Mouse (Mus musculus) midbrain, embryonic 15.5 days (tissue): ENCODE results near the gene Zfp385c. TPM values are rescaled to one million over a fixed set of nuclear protein-coding genes. Genes with fewer than 3 reads are reported as not detected.

Experiments
- ATAC-seq: fragments of 200-750 bp; cut with Nextera tagmentation; replicated peaks from 2 replicates; pipeline ENCODE4 v1.8.0; 2017; ENCODE audit warnings: moderate TSS enrichment
- H3K27ac ChIP-seq: fragments of 300-500 bp; sonication (generic); 2 replicates; pipeline ENCODE4 v1.5.1; 2015; ENCODE audit warnings: mild to moderate bottlenecking, inconsistent platforms
- H3K27me3 ChIP-seq: fragments of 300-500 bp; sonication (generic); replicated peaks from 2 replicates; pipeline ENCODE4 v1.6.1; 2015; ENCODE audit warnings: inconsistent platforms
- H3K36me3 ChIP-seq: fragments of 300-500 bp; sonication (generic); replicated peaks from 2 replicates; pipeline ENCODE4 v1.6.1; 2015; ENCODE audit warnings: inconsistent platforms
- H3K4me1 ChIP-seq: fragments of 300-500 bp; sonication (generic); 2 replicates; pipeline ENCODE4 v1.6.1; 2015; ENCODE audit warnings: inconsistent platforms
- H3K4me2 ChIP-seq: fragments of 300-500 bp; sonication (generic); 2 replicates; pipeline ENCODE4 v1.6.1; 2015; ENCODE audit warnings: inconsistent platforms, mild to moderate bottlenecking, moderate library complexity
- H3K4me3 ChIP-seq: fragments of 300-500 bp; sonication (generic); 2 replicates; pipeline ENCODE4 v1.5.1; 2015; ENCODE audit warnings: mild to moderate bottlenecking, inconsistent platforms
- H3K9ac ChIP-seq: fragments of 300-500 bp; sonication (generic); 2 replicates; pipeline ENCODE4 v1.6.1; 2015; ENCODE audit warnings: mild to moderate bottlenecking, inconsistent platforms
- H3K9me3 ChIP-seq: fragments of 300-500 bp; sonication (generic); 2 replicates; pipeline ENCODE4 v1.6.1; 2016; ENCODE audit warnings: inconsistent platforms
- WGBS: fragments of 180-500 bp; shearing (Covaris S2); methylation state at CpG from one replicate; pipeline ENCODE4 v1.1.7; 2015; ENCODE audit warnings: mixed read lengths; 5-methylcytosine and 5-hydroxymethylcytosine counted together
- polyA plus RNA-seq: library from polyadenylated mRNA; unstranded; fragments of >200 nt; fragmentation: Nextera tagmentation; extraction: Ambion mirVana; gene quantifications from 2 replicates; pipeline ENCODE4 v1.2.1, GENCODE M21; 2015

Zfp385c gene
- polyA plus RNA-seq, 1 experiment from 2014 or later, result 0.99 TPM

DNA sequence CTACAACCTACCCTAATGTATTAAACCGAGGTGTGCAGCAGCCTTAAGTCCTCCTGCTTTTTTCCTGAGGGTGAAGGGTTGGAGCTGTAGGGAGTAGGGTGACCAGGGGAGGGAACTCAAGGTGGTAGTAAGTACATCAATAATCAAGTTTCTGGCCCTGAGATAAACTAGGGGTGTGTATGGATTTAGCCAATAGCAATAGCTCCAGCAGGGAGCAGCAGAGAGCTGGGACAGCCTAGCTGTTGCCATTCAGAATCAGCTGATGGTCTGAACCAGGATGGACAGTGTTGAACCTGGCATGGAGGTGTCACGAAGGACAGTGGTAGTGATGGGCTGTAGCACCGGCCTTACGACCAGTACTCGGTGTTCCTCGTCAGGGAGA, 22.3 kb upstream of the Zfp385c start:
- Histone ChIP-seq H3K36me3 (peaks cover 27% of the 10 kb centered on the region), H3K4me1 (peaks cover 21% of the 10 kb centered on the region), H3K27me3 (no peaks in the 10 kb centered on the region), H3K4me3 (no peak overlapping the region), H3K27ac (no peak overlapping the region), H3K4me2 (no peak overlapping the region), H3K9me3 (no peaks in the 10 kb centered on the region), H3K9ac (peak overlapping the region; percentile 6; the same call in 1 of the 2 replicates)
- no peak for ATAC-seq
- 51% methylated on average over 6 of the region's 6 CpGs for WGBS

DNA sequence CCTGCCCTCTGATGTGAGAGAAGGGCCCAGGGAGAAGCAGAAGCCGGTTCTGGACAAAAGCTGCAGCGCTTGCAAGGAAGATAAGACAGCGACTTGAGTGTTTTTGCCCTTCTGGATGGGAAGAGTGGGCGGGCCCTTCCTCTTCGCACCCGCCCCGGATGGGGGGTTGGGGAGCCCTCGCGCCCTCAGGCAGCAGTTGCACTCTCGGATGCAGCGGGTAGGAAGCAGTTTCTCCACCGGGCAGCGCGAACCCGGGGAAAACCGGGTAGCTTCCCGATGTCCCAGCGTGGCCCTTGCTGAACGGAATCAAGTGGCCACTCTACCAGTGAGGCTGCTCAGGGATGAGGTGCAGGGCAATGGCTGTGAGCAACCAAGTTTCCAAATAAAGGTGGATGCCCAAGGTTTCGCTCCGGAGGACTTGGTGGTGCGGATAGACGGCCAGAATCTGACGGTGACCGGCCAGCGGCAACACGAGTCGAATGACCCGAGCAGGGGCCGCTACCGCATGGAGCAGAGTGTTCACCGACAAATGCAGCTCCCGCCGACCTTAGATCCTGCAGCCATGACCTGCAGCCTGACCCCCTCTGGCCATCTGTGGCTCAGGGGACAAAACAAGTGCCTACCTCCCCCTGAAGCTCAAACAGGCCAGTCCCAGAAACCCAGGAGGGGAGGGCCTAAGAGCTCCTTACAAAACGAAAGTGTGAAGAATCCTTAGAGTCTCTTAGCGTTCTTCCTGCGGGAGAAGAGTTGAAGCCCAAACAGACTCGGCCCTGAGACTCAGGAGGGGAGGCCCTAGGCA, 21.7 kb upstream of the Zfp385c start, which contains the start of gene Hspb9:
Gene Hspb9 (plus strand): TSS at position 116 of the 799 bp plus-strand sequence.
- 8% methylated on average over 38 of the region's 38 CpGs for WGBS
- Histone ChIP-seq H3K4me1 (peaks cover 21% of the 10 kb centered on the region), H3K4me2 (peak within 1 kb of the TSS; percentile 23; the same call in 1 of the 2 replicates), H3K27ac (peak within 1 kb of the TSS; percentile 10; the same call in 1 of the 2 replicates), H3K9ac (peak within 1 kb of the TSS; percentile 12; the same call in 1 of the 2 replicates), H3K27me3 (no peaks in the 10 kb centered on the region), H3K9me3 (no peaks in the 10 kb centered on the region), H3K4me3 (no peak within 1 kb of the TSS), H3K36me3 (peaks cover 32% of the 10 kb centered on the region)
- ATAC-seq, result no peak

DNA sequence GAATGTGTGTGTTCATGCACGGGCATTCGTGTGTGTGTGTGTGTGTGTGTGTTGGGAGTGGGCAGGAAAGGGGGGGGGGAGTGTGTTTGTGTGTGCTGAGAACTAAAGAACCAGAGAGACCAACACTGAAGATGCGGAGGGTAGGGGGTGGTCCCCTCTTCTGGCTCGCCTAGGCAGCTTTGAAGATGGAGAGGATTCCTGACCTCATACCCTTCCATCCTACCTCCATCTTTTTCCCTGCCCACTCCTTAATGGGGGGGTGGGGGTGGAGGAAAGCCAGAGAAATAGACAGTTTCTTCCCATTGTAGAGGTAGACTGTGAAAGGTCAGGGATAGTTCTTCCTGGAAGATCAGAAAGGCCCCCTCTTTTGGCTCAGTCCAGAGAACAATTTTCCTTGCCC, 20.9 kb upstream of the Zfp385c start:
- no peak overlapping the region for H3K27ac ChIP-seq
- H3K9ac ChIP-seq, result 0 out of 2 replicates have a peak overlapping the region, but pooled peaks have one; percentile 12
- peak overlapping the region; percentile 23; the same call in 1 of the 2 replicates for H3K4me2 ChIP-seq
- 66% methylated on average over 4 of the region's 4 CpGs for WGBS
- no peaks in the 10 kb centered on the region for H3K27me3 ChIP-seq
- no peak for ATAC-seq
- peaks cover 35% of the 10 kb centered on the region for H3K36me3 ChIP-seq
- H3K4me1 ChIP-seq, result peaks cover 21% of the 10 kb centered on the region
- no peaks in the 10 kb centered on the region for H3K9me3 ChIP-seq
- H3K4me3 ChIP-seq, result no peak overlapping the region

DNA sequence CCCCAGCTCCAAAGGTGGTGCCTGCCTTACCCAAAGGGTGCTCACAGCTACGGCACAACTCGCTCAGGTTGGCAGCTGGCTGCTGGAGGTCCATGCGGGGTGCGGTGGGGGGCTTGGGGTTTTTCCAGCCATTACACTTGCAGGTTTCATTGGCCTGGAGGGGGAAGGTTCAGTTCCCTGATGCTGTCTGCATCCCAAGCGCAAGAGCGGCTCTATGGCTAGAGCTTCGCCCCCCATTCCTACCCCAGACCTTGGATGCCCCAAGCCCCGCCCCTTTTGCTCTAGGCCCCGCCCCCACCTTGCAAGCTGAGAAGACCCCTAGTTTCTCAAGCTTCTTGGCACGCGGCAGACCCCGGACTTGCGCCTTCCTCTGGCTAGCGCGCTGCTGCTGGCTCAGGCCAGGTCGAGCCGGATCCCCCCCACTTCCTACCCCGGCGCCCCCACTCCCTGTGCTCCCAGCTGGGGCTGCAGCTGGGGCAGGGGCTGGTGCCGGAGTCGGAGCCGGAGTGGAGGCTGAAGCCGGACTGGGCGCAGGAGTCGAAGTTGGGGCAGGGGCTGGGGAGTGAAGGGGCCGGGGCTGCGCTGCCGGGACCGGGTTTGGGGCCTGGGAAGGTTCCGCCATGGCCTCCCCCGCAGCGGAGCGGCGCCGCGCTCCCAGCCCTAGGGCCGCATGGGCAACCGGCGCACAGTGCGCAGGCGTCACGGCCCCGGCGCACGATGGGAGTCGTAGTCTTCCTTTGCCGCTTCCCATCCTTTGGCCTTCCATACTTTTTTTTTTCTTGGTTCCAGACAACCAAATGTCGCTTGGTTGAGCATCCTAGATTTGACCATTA, 19.7 kb upstream of the Zfp385c start, which contains the start of gene Kat2a:
Gene Kat2a (minus strand): TSS at position 683 of the 833 bp plus-strand sequence.
- ATAC-seq, result peak; percentile 93
- H3K9ac ChIP-seq, result peak within 1 kb of the TSS; percentile 83
- under 1% methylated on average over 43 of the region's 48 CpGs for WGBS
- peaks cover 21% of the 10 kb centered on the region for H3K4me1 ChIP-seq
- peak within 1 kb of the TSS; percentile 81 for H3K27ac ChIP-seq
- H3K4me3 ChIP-seq, result peak within 1 kb of the TSS; percentile 90
- H3K9me3 ChIP-seq, result no peaks in the 10 kb centered on the region
- peak within 1 kb of the TSS; percentile 84 for H3K4me2 ChIP-seq
- H3K27me3 ChIP-seq, result no peaks in the 10 kb centered on the region
- peaks cover 35% of the 10 kb centered on the region; the same call in 1 of the 2 replicates for H3K36me3 ChIP-seq

DNA sequence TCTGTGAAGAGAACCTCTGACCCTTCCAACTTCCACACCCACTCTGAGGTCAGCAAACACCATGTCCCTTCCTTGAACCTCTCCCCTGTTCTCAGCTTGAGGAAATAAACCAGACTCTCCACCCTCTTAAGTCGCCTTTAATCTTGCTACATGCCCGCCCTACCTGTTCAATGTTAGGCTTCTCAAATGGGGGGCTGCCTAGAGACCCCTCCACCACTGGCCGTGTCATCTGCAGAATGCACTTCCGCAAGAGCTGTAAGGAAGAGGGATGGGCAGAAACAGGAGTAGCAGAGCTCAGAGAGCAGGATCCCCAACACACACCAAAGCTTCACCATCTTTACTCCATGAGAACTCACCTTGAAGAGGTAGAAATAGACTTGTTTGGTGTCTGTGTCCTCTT, 18.7 kb upstream of the Zfp385c start:
- H3K36me3 ChIP-seq, result peaks cover 39% of the 10 kb centered on the region
- ATAC-seq, result no peak
- H3K27me3 ChIP-seq, result no peaks in the 10 kb centered on the region
- peak overlapping the region; percentile 84; the same call in 1 of the 2 replicates for H3K4me2 ChIP-seq
- 87% methylated on average over 4 of the region's 4 CpGs for WGBS
- H3K9me3 ChIP-seq, result no peaks in the 10 kb centered on the region
- no peak overlapping the region for H3K27ac ChIP-seq
- peak overlapping the region; percentile 83 for H3K9ac ChIP-seq
- peak overlapping the region; percentile 90; the same call in 1 of the 2 replicates for H3K4me3 ChIP-seq
- H3K4me1 ChIP-seq, result peaks cover 21% of the 10 kb centered on the region

DNA sequence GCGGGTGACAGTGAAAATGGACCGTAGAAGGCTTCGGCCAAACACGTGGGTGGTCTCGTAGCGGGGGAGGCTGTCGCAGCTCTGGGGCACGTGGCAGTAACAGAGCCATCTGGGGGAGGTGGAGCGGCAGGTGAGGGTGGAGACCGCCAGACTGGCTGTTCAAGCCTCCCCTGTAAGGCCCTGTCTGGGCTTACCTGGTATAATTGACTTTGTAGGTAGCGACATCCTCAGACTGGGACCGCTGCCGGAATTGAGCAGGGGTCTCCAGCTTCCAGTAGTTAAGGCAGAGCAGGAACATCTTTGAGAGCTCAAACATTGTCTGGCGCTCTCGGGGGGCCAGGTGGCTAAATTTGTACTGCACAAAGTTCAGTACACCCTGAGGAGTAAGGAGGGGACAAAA, 18.3 kb upstream of the Zfp385c start:
- Histone ChIP-seq H3K9ac (no peak overlapping the region), H3K9me3 (no peaks in the 10 kb centered on the region), H3K4me1 (peaks cover 21% of the 10 kb centered on the region), H3K36me3 (peaks cover 43% of the 10 kb centered on the region), H3K4me2 (no peak overlapping the region), H3K27me3 (no peaks in the 10 kb centered on the region), H3K4me3 (no peak overlapping the region), H3K27ac (no peak overlapping the region)
- WGBS, result 92% methylated on average over 15 of the region's 15 CpGs
- ATAC-seq, result no peak

DNA sequence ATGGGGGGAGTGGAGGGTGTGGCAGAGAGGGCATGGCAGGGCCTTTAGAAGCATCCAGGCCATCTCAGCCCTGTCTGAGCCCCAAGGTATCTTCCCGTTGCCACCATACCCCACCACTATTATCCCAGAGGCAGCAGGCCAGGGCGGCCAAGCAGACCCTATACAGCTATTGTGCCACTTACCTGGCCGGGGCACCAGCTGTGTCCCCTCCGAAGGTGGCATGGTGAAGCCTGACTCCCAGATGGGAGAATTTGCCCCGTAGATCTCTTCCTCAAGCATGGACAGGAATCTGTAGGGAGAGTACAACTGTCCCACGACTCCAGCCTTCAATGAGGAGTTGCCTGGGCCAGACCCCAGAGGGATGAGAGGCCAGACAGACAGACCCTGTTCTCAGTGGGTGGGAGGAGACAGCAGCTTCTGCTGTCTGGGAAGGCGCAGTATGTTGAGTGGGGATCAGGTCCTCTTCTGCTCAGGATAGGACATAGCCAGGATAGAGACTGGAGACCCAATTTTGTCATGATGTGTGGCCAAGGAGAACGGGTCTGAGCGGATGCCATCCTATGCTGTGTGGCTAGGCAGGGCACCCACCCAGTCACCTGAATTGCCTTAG, 17.1 kb upstream of the Zfp385c start:
- ATAC-seq, result no peak
- Histone ChIP-seq H3K4me2 (no peak overlapping the region), H3K27me3 (no peaks in the 10 kb centered on the region), H3K27ac (no peak overlapping the region), H3K9me3 (no peaks in the 10 kb centered on the region), H3K36me3 (peaks cover 41% of the 10 kb centered on the region), H3K9ac (no peak overlapping the region), H3K4me3 (no peak overlapping the region), H3K4me1 (peaks cover 21% of the 10 kb centered on the region)
- WGBS, result 96% methylated on average over 9 of the region's 9 CpGs

DNA sequence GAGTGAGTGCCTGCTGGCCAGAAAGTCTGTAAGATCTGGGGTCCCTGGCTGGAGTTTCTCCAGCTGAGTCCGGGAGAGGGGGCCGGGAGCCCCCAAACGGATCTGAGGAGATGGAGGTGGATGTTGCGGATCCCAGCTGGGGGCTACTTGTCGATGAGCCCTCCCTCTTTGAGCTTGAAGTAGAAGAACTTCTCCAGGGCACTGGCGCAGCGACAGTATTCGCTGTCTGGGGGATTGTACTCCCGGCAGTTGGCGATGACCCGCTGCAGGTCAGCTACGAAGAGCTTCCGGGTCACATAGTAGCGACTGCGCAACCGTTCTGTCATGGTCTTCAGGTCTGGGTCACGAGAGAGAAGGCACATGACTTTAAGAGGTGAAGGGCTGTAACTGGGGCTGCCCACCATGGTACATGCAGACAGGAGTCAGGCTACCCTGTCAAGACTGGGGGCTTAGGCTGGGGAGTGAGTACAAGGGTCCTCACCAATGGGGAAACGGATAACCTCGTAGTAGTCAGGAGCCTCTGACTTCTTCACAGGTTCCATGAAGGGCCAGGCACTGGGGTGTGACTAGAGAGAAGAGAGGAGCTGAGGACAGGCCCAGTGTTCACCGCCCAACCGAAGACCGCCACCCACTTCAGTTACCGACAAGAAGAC, 13.0 kb upstream of the Zfp385c start:
- no peak overlapping the region for H3K9ac ChIP-seq
- H3K27me3 ChIP-seq, result no peaks in the 10 kb centered on the region; the same call in 1 of the 2 replicates
- H3K9me3 ChIP-seq, result no peaks in the 10 kb centered on the region
- 94% methylated on average over 23 of the region's 23 CpGs for WGBS
- peaks cover 38% of the 10 kb centered on the region for H3K36me3 ChIP-seq
- no peak overlapping the region for H3K27ac ChIP-seq
- H3K4me3 ChIP-seq, result no peak overlapping the region
- peaks cover 4% of the 10 kb centered on the region; the same call in 1 of the 2 replicates for H3K4me1 ChIP-seq
- no peak for ATAC-seq
- no peak overlapping the region for H3K4me2 ChIP-seq

DNA sequence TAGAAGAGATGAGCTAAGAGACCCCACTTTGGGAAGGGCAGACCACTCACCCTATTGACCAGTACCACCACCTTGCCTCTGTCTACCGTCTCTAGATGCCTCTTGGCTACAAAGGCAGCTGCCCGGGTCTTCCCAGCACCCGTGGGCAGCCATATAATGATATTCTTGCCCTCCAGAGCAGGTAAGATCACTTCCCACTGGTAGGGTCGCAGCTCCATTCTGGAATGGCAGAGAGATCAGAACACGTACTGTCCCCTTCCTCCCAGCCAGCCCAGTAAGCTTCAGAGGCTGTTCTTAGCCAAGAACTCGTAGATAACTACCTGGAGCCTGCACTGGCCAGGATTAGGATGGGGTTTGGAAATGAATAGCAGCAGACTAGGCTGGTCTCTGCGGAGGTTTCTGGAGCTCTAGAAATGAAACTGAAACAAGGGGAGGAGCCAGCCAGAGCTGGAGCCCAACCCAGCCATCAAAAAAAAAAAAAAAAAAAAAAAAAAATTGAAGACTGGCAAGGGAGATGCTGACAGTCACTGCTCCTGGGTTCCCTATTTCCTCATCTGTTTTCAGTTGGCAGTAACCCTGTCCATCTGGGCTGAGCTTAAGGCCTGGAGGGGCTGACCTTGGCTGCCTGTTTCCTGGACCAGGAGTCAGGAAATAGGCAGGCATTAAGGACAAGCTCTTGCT, 11.7 kb upstream of the Zfp385c start, which contains the start of gene Dhx58:
Gene Dhx58 (minus strand): TSS at position 421 of the 681 bp plus-strand sequence.
- no peaks in the 10 kb centered on the region; the same call in 1 of the 2 replicates for H3K27me3 ChIP-seq
- no peak within 1 kb of the TSS for H3K4me3 ChIP-seq
- H3K4me1 ChIP-seq, result peaks cover 4% of the 10 kb centered on the region; the same call in 1 of the 2 replicates
- no peak within 1 kb of the TSS for H3K4me2 ChIP-seq
- WGBS, result 75% methylated on average over 7 of the region's 7 CpGs
- peaks cover 32% of the 10 kb centered on the region for H3K36me3 ChIP-seq
- no peak within 1 kb of the TSS for H3K27ac ChIP-seq
- no peak within 1 kb of the TSS for H3K9ac ChIP-seq
- ATAC-seq, result no peak
- H3K9me3 ChIP-seq, result no peaks in the 10 kb centered on the region

DNA sequence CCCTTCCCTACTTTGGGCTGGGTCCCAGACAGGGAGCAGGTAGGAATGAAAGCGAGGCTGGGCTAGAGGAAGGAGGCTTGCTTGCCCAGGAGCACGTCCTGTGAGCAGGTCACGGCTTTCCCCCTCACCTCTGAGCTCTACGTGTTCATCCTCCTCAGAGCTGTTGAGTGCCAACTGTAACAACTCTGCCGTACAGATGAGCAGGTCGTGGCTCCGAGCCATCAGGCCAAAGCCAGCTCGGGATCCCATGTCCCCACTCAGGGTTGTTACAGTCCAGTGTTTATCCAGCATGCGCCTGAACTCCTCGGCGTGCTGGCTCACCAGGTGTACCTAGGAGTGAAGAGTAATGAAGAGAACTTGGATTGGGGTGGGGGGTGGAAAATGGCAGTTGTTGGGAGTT, 11.1 kb upstream of the Zfp385c start:
- Histone ChIP-seq H3K4me3 (no peak overlapping the region), H3K36me3 (peaks cover 26% of the 10 kb centered on the region), H3K4me2 (no peak overlapping the region), H3K4me1 (peaks cover 4% of the 10 kb centered on the region; the same call in 1 of the 2 replicates), H3K27ac (no peak overlapping the region), H3K9ac (no peak overlapping the region), H3K9me3 (no peaks in the 10 kb centered on the region), H3K27me3 (no peaks in the 10 kb centered on the region; the same call in 1 of the 2 replicates)
- 0 out of 2 replicates have a peak, but pooled peaks have one; percentile 29 for ATAC-seq
- WGBS, result 77% methylated on average over 11 of the region's 11 CpGs

DNA sequence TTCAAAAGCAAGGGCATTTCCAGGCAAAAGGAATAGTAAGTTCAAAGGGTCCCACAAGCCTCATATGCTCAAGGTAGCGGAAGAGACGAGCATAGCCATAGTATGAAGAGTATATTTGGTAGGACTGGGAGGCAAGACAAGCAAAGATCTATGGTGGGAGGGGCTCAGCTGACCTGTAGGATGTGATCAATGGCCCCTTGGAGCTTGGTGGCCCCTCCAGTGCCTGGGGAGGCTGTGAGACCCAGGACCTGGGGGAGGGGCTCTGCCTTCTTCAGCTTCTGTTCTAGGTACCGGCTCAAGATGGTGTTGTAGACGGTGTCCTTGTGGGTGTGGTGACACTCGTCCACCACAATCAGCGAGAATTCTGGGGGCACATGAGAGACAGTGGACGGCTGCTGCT, 10.7 kb upstream of the Zfp385c start:
- ATAC-seq, result 0 out of 2 replicates have a peak, but pooled peaks have one; percentile 15
- no peaks in the 10 kb centered on the region for H3K9me3 ChIP-seq
- WGBS, result 46% methylated on average over 7 of the region's 7 CpGs
- no peak overlapping the region for H3K27ac ChIP-seq
- no peaks in the 10 kb centered on the region; the same call in 1 of the 2 replicates for H3K27me3 ChIP-seq
- H3K4me2 ChIP-seq, result no peak overlapping the region
- H3K36me3 ChIP-seq, result peaks cover 21% of the 10 kb centered on the region
- H3K4me1 ChIP-seq, result peaks cover 4% of the 10 kb centered on the region; the same call in 1 of the 2 replicates
- H3K4me3 ChIP-seq, result no peak overlapping the region
- no peak overlapping the region for H3K9ac ChIP-seq
